Mouse (Mus musculus) liver, embryonic 14.5 days (tissue): Measurements from ENCODE around the gene Mtmr12. TPM values are rescaled to one million over a fixed set of nuclear protein-coding genes. Genes with fewer than 3 reads are reported as not detected.

Source experiments
- ATAC-seq: fragments of 200-750 bp; cut with Nextera tagmentation; 2 replicates; pipeline ENCODE4 v1.8.0; 2017; ENCODE audit warnings: moderate number of reproducible peaks, mild to moderate bottlenecking, moderate library complexity; ENCODE audit not compliant: insufficient read depth
- DNase-seq, 3 experiments: peaks; one replicate each; pipeline ENCODE4 v3.0.0-alpha.2; 2012 to 2013; ENCODE audit warnings: low read depth in 3 of 3, low spot score in 3 of 3
- H3K27ac ChIP-seq: fragments of 300-500 bp; sonication (generic); 2 replicates; pipeline ENCODE4 v1.5.1; 2014; ENCODE audit warnings: moderate library complexity, mild to moderate bottlenecking, control low read depth, inconsistent platforms
- H3K27me3 ChIP-seq: fragments of 300-500 bp; sonication (generic); 2 replicates; pipeline ENCODE4 v1.6.1; 2014; ENCODE audit warnings: mild to moderate bottlenecking, low read length, moderate library complexity; ENCODE audit not compliant: control insufficient read depth, insufficient read depth
- H3K36me3 ChIP-seq: fragments of 300-500 bp; sonication (generic); replicated peaks from 2 replicates; pipeline ENCODE4 v1.6.1; 2014; ENCODE audit warnings: low read depth; ENCODE audit not compliant: control insufficient read depth, insufficient read depth
- H3K4me1 ChIP-seq, 2 experiments: fragments of 200-500 bp in 1 of 2; fragments of 300-500 bp in 1 of 2; sonication (generic) in 1 of 2; replicated peaks; 2 replicates each; pipeline ENCODE4 v1.6.1; 2012 to 2014; ENCODE audit warnings: antibody characterized with exemption in 1 of 2, inconsistent platforms in 1 of 2, low read length in 1 of 2; ENCODE audit not compliant: control insufficient read depth in 2 of 2, insufficient read depth in 2 of 2
- H3K4me2 ChIP-seq: fragments of 300-500 bp; sonication (generic); 2 replicates; pipeline ENCODE4 v1.6.1; 2014; ENCODE audit warnings: low read depth, mild to moderate bottlenecking, control low read depth, moderate library complexity
- H3K4me3 ChIP-seq, 2 experiments: fragments of 200-500 bp in 1 of 2; fragments of 300-500 bp in 1 of 2; sonication (generic) in 1 of 2; 2 replicates each; pipeline ENCODE4 v1.5.1; 2012 to 2014; ENCODE audit warnings: low read depth in 2 of 2, low read length in 2 of 2, mild to moderate bottlenecking in 2 of 2, control low read depth in 1 of 2, inconsistent platforms in 1 of 2, moderate library complexity in 1 of 2; ENCODE audit not compliant: insufficient read depth in 1 of 2
- H3K9ac ChIP-seq: fragments of 300-500 bp; sonication (generic); replicated peaks from 2 replicates; pipeline ENCODE4 v1.6.1; 2014; ENCODE audit warnings: mild to moderate bottlenecking, control low read depth, moderate library complexity
- H3K9me3 ChIP-seq: fragments of 300-500 bp; sonication (generic); 2 replicates; pipeline ENCODE4 v1.6.1; 2016; ENCODE audit warnings: low read length, mixed read lengths; ENCODE audit not compliant: control insufficient read depth
- CTCF ChIP-seq: IDR thresholded peaks from 2 replicates; pipeline ENCODE4 v1.5.1; 2016; ENCODE audit warnings: antibody characterized with exemption, low read depth, control low read depth
- EP300 ChIP-seq: IDR thresholded peaks from 2 replicates; pipeline ENCODE4 v1.6.1; 2016; ENCODE audit warnings: antibody characterized with exemption, low read depth
- WGBS: fragments of 180-500 bp; shearing (Covaris S2); extraction: QIAGEN DNeasy Blood & Tissue Kit; methylation state at CpG from one replicate; pipeline ENCODE4 v1.1.7; 2014; ENCODE audit not compliant: insufficient replicate concordance; 5-methylcytosine and 5-hydroxymethylcytosine counted together
- polyA plus RNA-seq, 2 experiments: library from polyadenylated mRNA; depleted of rRNA in 1 of 2; stranded (reverse) in 1 of 2; unstranded in 1 of 2; fragments of >200 nt; fragmentation: Nextera tagmentation in 1 of 2; extraction: Ambion mirVana in 1 of 2; gene quantifications; 2 replicates each; pipeline versions ENCODE4 v1.2.1 to v1.2.3; 2012 to 2014

Mtmr12 gene
- polyA plus RNA-seq, 2 experiments, result 6.4 to 7.2 TPM

- H3K9ac ChIP-seq, result peak overlapping the region; percentile 97
- 18% methylated on average over 14 of the region's 14 CpGs for WGBS
- TF ChIP-seq CTCF (no peak), EP300 (no peak)
- H3K36me3 ChIP-seq, result no peaks in the 10 kb centered on the region
- peak overlapping the region; percentile 79 for H3K27ac ChIP-seq
- DNase-seq (no peak), ATAC-seq (no peak)
- no peaks in the 10 kb centered on the region for H3K9me3 ChIP-seq
- H3K4me2 ChIP-seq, result peak overlapping the region; percentile 96
- H3K27me3 ChIP-seq, result no peaks in the 10 kb centered on the region
- peak overlapping the region; percentile 81 to 86 for H3K4me3 ChIP-seq
- H3K4me1 ChIP-seq, result peaks cover 20 to 40% of the 10 kb centered on the region in 2 experiments
Measured at GRCm38 (mm10) chr15:12205902-12206645, 1.2 kb downstream of the Mtmr12 start.

GRCm38 (mm10) chr15:12206646-12207222, 1.9 kb downstream of the Mtmr12 start:
- DNase-seq (no peak), ATAC-seq (no peak)
- Histone ChIP-seq H3K27ac (no peak overlapping the region), H3K4me2 (peak overlapping the region; percentile 96), H3K27me3 (no peaks in the 10 kb centered on the region), H3K9ac (no peak overlapping the region; the same call in 1 of the 2 replicates), H3K9me3 (no peaks in the 10 kb centered on the region), H3K4me3 (no peak overlapping the region; a peak in 1 of 4 replicates), H3K36me3 (no peaks in the 10 kb centered on the region), H3K4me1 (peaks cover 20 to 41% of the 10 kb centered on the region in 2 experiments)
- 77% methylated on average over 7 of the region's 7 CpGs for WGBS
- TF ChIP-seq EP300, result no peak
- no peak for TF ChIP-seq CTCF

- TF ChIP-seq EP300, result no peak
- no peak for TF ChIP-seq CTCF
- H3K27ac ChIP-seq, result no peak overlapping the region
- ATAC-seq (no peak), DNase-seq (no peak)
- peaks cover 20 to 38% of the 10 kb centered on the region in 2 experiments for H3K4me1 ChIP-seq
- H3K9ac ChIP-seq, result no peak overlapping the region; the same call in 1 of the 2 replicates
- no peaks in the 10 kb centered on the region for H3K36me3 ChIP-seq
- 66% methylated on average over 6 of the region's 6 CpGs for WGBS
- H3K9me3 ChIP-seq, result no peaks in the 10 kb centered on the region
- H3K4me2 ChIP-seq, result peak overlapping the region; percentile 96
- no peak overlapping the region for H3K4me3 ChIP-seq
- no peaks in the 10 kb centered on the region for H3K27me3 ChIP-seq
Measured at GRCm38 (mm10) chr15:12207556-12208090, 2.8 kb downstream of the Mtmr12 start.

- TF ChIP-seq CTCF (no peak), EP300 (no peak)
- WGBS, result 43% methylated on average over 8 of the region's 8 CpGs
- Histone ChIP-seq H3K4me1 (peaks cover 7 to 34% of the 10 kb centered on the region in 2 experiments), H3K9ac (no peak overlapping the region), H3K27ac (no peak overlapping the region), H3K36me3 (no peaks in the 10 kb centered on the region), H3K4me2 (no peak overlapping the region), H3K27me3 (no peaks in the 10 kb centered on the region), H3K9me3 (no peaks in the 10 kb centered on the region), H3K4me3 (no peak overlapping the region)
- ATAC-seq (peak; percentile 20; the same call in 1 of the 2 replicates), DNase-seq (no peak)
Measured at GRCm38 (mm10) chr15:12211577-12211976, 6.7 kb downstream of the Mtmr12 start.

- H3K9me3 ChIP-seq, result no peaks in the 10 kb centered on the region
- H3K9ac ChIP-seq, result no peak overlapping the region
- no peaks in the 10 kb centered on the region for H3K27me3 ChIP-seq
- ATAC-seq (no peak), DNase-seq (no peak)
- no peak overlapping the region for H3K27ac ChIP-seq
- WGBS, result 72% methylated on average over 1 of the region's 1 CpGs
- peaks cover 2 to 31% of the 10 kb centered on the region in 2 experiments for H3K4me1 ChIP-seq
- no peaks in the 10 kb centered on the region for H3K36me3 ChIP-seq
- TF ChIP-seq CTCF (no peak), EP300 (no peak)
- H3K4me3 ChIP-seq, result no peak overlapping the region
- H3K4me2 ChIP-seq, result no peak overlapping the region
Measured at GRCm38 (mm10) chr15:12212266-12212665, 7.4 kb downstream of the Mtmr12 start.
